Mouse (Mus musculus): ENCODE results near the gene Zan.

DNA sequence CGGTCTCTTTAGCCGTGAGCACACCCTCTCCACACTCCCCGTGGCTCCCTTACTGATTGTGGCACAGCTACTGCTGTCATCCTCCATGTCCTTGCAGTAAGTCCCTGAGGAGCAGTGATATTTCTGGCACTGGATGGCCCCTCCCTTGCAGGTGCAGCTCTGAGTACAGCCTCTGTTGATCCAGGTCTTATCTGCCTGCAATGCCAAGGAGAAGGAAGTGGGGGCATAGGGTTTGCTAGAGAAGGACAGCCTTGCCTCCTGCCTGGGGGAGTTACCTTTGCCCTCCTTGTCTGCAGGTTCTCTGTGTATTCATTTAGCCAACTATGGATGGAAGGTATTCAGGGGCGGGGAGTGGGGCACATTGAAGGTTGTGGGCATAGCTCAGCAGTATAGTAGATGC, 57.0 kb downstream of the Zan start:
- TF ChIP-seq POLR2A (IDR thresholded peaks at IDR 0.05; ENCODE audit: borderline replicate concordance, extremely low read depth, low read depth, low read length) (no peak), CTCF (IDR thresholded peaks at IDR 0.05; ENCODE audit: insufficient read depth, low read length) (no peak)

Measured in lung, adult 2 months (tissue).